Mouse (Mus musculus): ENCODE results near the gene Sypl2. TPM values are rescaled to one million over a fixed set of nuclear protein-coding genes. Genes with fewer than 3 reads are reported as not detected.

Sypl2 gene
- total and polyA plus RNA-seq, 2 experiments from 2014 or later, result 0.29 to 0.42 TPM

DNA sequence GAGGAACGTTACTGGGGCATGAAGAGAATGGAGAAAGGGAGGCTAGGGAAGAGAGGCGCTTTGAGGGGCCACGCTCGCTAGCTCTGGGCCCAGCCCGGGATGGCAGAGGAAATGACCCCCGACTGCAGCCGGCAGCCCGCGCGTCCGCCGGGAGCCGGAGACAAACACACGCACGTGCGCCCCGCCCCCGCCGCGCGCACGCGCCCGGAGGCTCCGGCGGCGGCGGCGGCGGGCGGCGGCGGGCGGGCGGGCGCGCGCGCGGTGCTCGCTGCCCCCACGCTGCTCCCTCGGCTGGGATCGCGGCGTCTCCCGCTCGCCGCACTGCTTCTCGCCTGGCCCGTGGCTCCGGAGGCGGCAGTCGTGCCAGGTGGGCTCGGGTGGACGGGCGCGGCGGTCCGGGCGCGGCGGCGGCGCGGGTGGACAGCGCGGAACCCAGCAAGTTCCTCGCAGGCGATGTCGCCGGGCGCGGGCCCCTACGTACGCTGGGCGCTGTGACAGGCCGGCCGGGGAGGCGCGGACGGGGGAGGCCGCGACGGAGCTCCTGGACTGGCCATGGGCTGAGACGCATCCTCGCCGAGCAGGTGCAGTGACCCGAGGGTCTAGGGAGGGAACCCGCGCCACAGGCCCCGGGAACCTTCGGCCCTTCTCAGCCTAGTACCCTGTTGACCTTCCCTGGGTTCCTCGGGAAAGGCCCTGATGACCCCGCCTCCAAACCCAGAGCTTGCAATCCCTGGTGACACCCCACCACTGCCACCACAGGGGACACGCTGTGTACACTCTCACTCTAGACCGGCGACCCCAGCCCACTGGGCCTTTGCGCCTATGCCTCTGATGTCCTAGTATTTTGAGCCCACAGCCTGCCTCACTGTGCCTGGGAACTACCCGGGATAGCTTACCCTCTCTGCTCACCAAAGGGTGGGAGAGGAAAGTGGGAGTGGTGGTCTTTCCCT lies 40.1 kb downstream of the Sypl2 start, which contains the start of gene Amigo1:
Gene Amigo1, plus strand, starts transcription at position 238 of the 950 bp plus-strand sequence.
- H3K4me3 ChIP-seq (ENCODE audit: low read depth, low read length), result peak within 1 kb of the TSS; percentile 76
- 1% methylated on average over 65 of the region's 100 CpGs for WGBS
- peaks cover 15% of the 10 kb centered on the region for H3K4me1 ChIP-seq (ENCODE audit: insufficient read depth)
- peak within 1 kb of the TSS; percentile 85 for H3K4me2 ChIP-seq (ENCODE audit: low read depth)
- H3K27ac ChIP-seq (ENCODE audit: low read depth, low read length), result peak within 1 kb of the TSS; percentile 54
- DNase-seq (peak; percentile 62), ATAC-seq (peak; percentile 73)
- H3K9ac ChIP-seq, result peak within 1 kb of the TSS; percentile 75
- H3K27me3 ChIP-seq (ENCODE audit: insufficient read depth, low read length), result no peaks in the 10 kb centered on the region
- TF ChIP-seq CTCF (IDR thresholded peaks at IDR 0.05; ENCODE audit: low read depth), result no peak
- H3K9me3 ChIP-seq (ENCODE audit: low read length), result no peaks in the 10 kb centered on the region
- peaks cover 9% of the 10 kb centered on the region for H3K36me3 ChIP-seq (ENCODE audit: insufficient read depth)

DNA sequence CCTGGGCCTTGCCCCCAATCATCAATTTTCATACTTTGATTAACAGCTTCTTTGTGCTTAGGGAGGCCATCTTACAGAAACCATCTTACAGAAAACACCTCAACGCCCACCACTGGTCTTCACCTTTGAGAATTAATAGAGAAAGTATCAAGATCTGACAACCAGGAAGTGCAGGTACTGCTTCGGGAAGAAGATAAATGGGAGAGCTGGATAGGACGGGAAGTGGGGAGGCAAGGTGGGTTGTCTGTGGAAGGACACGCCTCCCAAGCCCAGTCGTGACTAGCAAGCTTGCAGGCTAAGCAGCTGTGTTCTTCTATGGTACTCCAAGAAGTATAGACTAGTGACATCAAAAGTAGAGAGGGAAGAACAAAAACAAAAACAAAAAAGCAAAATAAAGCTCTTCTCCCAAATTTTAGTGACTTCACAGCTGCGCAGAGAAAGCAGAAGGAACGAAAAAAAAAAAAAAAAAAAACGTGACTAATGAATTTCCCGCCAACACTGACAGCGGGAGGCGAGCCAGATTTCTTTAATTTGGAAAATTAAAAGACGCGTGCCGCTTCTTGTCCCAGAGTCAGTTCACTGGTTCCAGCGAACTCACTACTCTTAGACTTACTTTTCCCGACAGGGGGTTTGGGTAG lies 40.9 kb downstream of the Sypl2 start:
- ATAC-seq, result peak; percentile 40; the same call in 1 of the 2 replicates

GRCm38 (mm10) chr3:108184742-108185141 lies 41.7 kb downstream of the Sypl2 start:
- Histone ChIP-seq H3K9ac (no peak overlapping the region), H3K4me1 (ENCODE audit: insufficient read depth) (peaks cover 15% of the 10 kb centered on the region), H3K36me3 (ENCODE audit: insufficient read depth) (peaks cover 5% of the 10 kb centered on the region), H3K9me3 (ENCODE audit: low read length) (no peaks in the 10 kb centered on the region), H3K4me2 (ENCODE audit: low read depth) (no peak overlapping the region), H3K4me3 (ENCODE audit: low read depth, low read length) (no peak overlapping the region), H3K27ac (ENCODE audit: low read depth, low read length) (no peak overlapping the region), H3K27me3 (ENCODE audit: insufficient read depth, low read length) (no peaks in the 10 kb centered on the region)
- DNase-seq (no peak), ATAC-seq (no peak)
- 87% methylated on average over 3 of the region's 3 CpGs for WGBS
- TF ChIP-seq CTCF (IDR thresholded peaks at IDR 0.05; ENCODE audit: low read depth), result no peak

More for the DNA sequence above, 40.9 kb downstream of the Sypl2 start:
- H3K4me2 ChIP-seq (ENCODE audit: low read depth), result peak overlapping the region; percentile 85
- peaks cover 15% of the 10 kb centered on the region for H3K4me1 ChIP-seq (ENCODE audit: insufficient read depth)
- 4% methylated on average over 16 of the region's 16 CpGs for WGBS
- H3K27ac ChIP-seq (ENCODE audit: low read depth, low read length), result no peak overlapping the region; the same call in 1 of the 2 replicates
- H3K36me3 ChIP-seq (ENCODE audit: insufficient read depth), result peaks cover 6% of the 10 kb centered on the region
- no peak for TF ChIP-seq CTCF (IDR thresholded peaks at IDR 0.05; ENCODE audit: low read depth)
- peak overlapping the region; percentile 75 for H3K9ac ChIP-seq
- peak overlapping the region; percentile 76 for H3K4me3 ChIP-seq (ENCODE audit: low read depth, low read length)
- H3K27me3 ChIP-seq (ENCODE audit: insufficient read depth, low read length), result no peaks in the 10 kb centered on the region
- DNase-seq, result no peak
- no peaks in the 10 kb centered on the region for H3K9me3 ChIP-seq (ENCODE audit: low read length)

DNA sequence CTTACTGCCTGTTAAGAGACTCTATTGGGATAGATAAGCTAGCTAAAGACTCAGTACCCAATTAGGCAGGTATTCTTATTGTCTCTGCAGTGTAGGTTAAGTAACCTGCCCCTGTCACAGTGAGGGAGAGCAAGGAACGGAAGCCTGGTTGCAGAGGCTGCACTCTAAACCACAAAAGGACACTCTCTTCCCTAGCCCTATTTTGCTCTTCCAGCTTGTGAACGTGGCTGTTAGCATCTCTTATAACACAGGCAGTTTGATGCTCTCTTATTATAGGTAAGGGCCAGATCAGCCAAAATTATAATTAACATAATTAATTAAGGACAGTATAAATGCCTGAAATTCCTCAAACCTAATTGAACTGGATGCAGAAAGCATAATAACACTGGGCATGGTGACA lies 45.9 kb downstream of the Sypl2 start:
- WGBS, result 19% methylated on average over 2 of the region's 2 CpGs
- Histone ChIP-seq H3K4me2 (ENCODE audit: low read depth) (no peak overlapping the region), H3K4me1 (ENCODE audit: insufficient read depth) (peaks cover 2% of the 10 kb centered on the region; the same call in 1 of the 2 replicates), H3K9me3 (ENCODE audit: low read length) (no peaks in the 10 kb centered on the region), H3K27ac (ENCODE audit: low read depth, low read length) (no peak overlapping the region), H3K27me3 (ENCODE audit: insufficient read depth, low read length) (no peaks in the 10 kb centered on the region), H3K4me3 (ENCODE audit: low read depth, low read length) (no peak overlapping the region), H3K36me3 (ENCODE audit: insufficient read depth) (no peaks in the 10 kb centered on the region), H3K9ac (no peak overlapping the region)
- ATAC-seq (no peak), DNase-seq (no peak)
- no peak for TF ChIP-seq CTCF (IDR thresholded peaks at IDR 0.05; ENCODE audit: low read depth)

GRCm38 (mm10) chr3:108178756-108179715 lies 47.4 kb downstream of the Sypl2 start:
- no peak for DNase-seq
- Histone ChIP-seq H3K27me3 (ENCODE audit: insufficient read depth, low read length) (no peaks in the 10 kb centered on the region), H3K9ac (no peak overlapping the region), H3K9me3 (ENCODE audit: low read length) (no peaks in the 10 kb centered on the region), H3K4me2 (ENCODE audit: low read depth) (no peak overlapping the region), H3K36me3 (ENCODE audit: insufficient read depth) (no peaks in the 10 kb centered on the region), H3K4me3 (ENCODE audit: low read depth, low read length) (no peak overlapping the region), H3K4me1 (ENCODE audit: insufficient read depth) (peaks cover 7% of the 10 kb centered on the region; the same call in 1 of the 2 replicates), H3K27ac (ENCODE audit: low read depth, low read length) (no peak overlapping the region)
- 0 out of 2 replicates have a peak, but pooled peaks have one; percentile 13 for TF ChIP-seq CTCF (IDR thresholded peaks at IDR 0.05; ENCODE audit: low read depth)
- ATAC-seq, result no peak
- 77% methylated on average over 7 of the region's 7 CpGs for WGBS
